Mouse (Mus musculus) testis, adult 2 months (tissue): ENCODE results near the gene Nrl.

Experiments used
- CTCF ChIP-seq: fragments of 200-500 bp; IDR thresholded peaks from 2 replicates; pipeline ENCODE4 v1.5.1; 2012; ENCODE audit warnings: low read depth, mild to moderate bottlenecking, inconsistent platforms, low read length, moderate library complexity; ENCODE audit not compliant: control insufficient read depth, insufficient read depth, insufficient replicate concordance
- POLR2A ChIP-seq: fragments of 200-500 bp; IDR thresholded peaks from 2 replicates; pipeline ENCODE4 v1.6.1; 2012; ENCODE audit warnings: low read depth, mild to moderate bottlenecking, inconsistent platforms, low read length, moderate library complexity; ENCODE audit not compliant: control insufficient read depth

GRCm38 (mm10) chr14:55469821-55470220, 55.0 kb downstream of the Nrl start:
- no peak for TF ChIP-seq CTCF
- no peak for TF ChIP-seq POLR2A
